Mouse (Mus musculus): ENCODE data around the gene P2rx1.

Gene P2rx1

GRCm38 (mm10) chr11:73018471-73019146 lies 19.7 kb downstream of the P2rx1 start, which contains the start of gene Camkk1:
TSS of gene Camkk1 (plus strand) at chr11:73019008.
- in situ Hi-C loops (cut with MboI; ENCODE audit: unreplicated experiment in 2 of 2): loop anchor here in 1 of 2 experiments (25.0 kb wide), 1 partner anchor 681 kb away; no protein-coding TSS in a partner anchor

GRCm38 (mm10) chr11:73019147-73019795 lies 20.4 kb downstream of the P2rx1 start:
- in situ Hi-C loops (cut with MboI; ENCODE audit: unreplicated experiment in 2 of 2): loop anchor here in 1 of 2 experiments (25.0 kb wide), 1 partner anchor 682 kb away; no protein-coding TSS in a partner anchor

DNA sequence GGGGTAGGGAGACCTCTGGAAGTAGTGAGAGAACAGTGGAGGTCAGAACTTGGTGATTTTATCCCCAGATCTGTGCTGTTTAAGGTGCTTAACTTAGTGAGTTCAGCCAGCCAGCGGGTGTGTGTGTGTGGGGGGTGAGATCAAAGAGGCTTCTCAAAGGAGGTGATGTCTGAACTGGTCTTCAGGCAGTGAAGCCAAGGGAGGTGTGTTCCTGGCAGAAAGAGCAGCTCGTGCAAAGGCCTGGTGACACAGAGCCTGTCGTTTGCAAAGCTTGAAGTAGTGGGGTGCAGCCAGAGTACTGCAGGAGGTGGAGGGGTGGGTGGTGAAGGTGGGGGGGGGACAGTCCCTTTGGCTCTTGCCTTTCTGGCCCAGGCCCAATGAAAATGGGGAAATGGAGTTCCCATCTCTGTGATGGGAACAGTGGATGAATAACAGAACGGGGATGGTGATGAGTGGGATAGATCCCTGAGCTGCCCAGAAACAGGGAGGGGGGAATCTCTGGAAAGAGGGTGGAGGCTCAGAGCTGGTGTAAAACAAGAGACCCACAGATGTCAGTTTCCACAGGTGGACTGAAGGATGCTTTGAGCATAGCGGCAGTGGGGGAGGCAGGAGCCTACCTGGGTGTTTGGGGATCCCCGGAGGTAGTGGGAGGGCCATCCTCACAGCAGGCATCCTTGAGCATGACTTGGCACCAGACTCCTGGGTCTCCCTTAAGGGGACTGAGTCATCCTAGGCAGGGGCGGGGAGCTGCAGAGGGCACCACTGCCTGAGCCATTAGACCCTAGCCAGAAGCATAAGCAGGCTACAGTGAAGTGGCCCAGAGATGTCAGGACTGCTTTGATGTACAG lies 22.3 kb downstream of the P2rx1 start:
- in situ Hi-C loops (cut with MboI; ENCODE audit: unreplicated experiment in 2 of 2): loop anchor here in 1 of 2 experiments (25.0 kb wide), 1 partner anchor 684 kb away; no protein-coding TSS in a partner anchor

DNA sequence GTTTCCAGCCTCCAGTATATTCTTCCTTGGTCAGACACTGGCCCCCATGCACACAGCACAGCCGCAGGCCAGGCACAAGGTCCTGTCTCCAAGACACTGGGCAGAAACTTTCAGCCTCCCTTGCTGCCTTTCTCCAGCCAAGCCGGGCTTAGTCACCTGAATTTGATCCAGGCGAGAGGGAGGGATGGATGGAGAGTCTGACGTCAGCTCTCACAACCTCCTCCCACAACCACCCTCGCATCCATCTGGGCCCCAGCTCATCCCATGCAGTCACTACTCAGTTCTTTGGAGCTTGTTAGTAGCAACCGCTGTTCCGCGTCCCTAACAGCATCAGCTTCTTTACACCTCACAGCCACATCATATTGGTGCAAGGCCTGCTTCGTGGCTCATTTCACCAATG lies 24.2 kb downstream of the P2rx1 start:
- in situ Hi-C loops (cut with MboI; ENCODE audit: unreplicated experiment in 2 of 2): loop anchor here in 1 of 2 experiments (25.0 kb wide), 1 partner anchor 686 kb away; no protein-coding TSS in a partner anchor

GRCm38 (mm10) chr11:73023827-73024226 lies 24.9 kb downstream of the P2rx1 start:
- in situ Hi-C loops (cut with MboI; ENCODE audit: unreplicated experiment in 2 of 2): loop anchor here in 1 of 2 experiments (25.0 kb wide), 1 partner anchor 687 kb away; no protein-coding TSS in a partner anchor

GRCm38 (mm10) chr11:73024236-73024904 lies 25.5 kb downstream of the P2rx1 start:
- in situ Hi-C loops (cut with MboI; ENCODE audit: unreplicated experiment in 2 of 2): loop anchor here in 1 of 2 experiments (25.0 kb wide), 1 partner anchor 687 kb away; no protein-coding TSS in a partner anchor

DNA sequence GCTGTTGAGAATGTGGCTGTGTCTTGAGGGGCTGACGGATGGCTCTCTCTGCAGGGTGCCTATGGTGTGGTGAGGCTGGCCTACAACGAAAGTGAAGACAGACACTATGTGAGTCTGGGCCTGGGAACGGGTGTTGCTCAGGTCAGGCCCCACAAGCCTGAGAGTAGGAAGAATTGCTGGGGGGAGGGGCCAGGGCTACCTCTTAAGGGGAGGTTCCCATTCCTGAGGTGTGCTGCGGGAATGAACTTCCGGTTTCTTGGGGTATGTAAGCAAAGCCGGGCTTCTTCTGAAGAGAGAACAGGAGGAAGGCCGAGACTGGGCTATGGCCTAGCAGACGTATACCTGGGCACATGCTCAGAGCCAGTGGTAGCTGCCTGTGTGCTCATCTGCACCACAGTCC lies 28.1 kb downstream of the P2rx1 start:
- in situ Hi-C loops (cut with MboI; ENCODE audit: unreplicated experiment in 2 of 2): loop anchor here (25.0 kb wide), 2 partner anchors 590 to 815 kb away; partner anchors contain the start of genes 4933427D14Rik (in 1 of the 2), Ggt6 (in 1 of the 2), Gm43951 (in 1 of the 2) and Med31 (in 1 of the 2)

GRCm38 (mm10) chr11:73030821-73031498 lies 32.1 kb downstream of the P2rx1 start:
- in situ Hi-C loops (cut with MboI; ENCODE audit: unreplicated experiment in 2 of 2): loop anchor here (25.0 kb wide), 2 partner anchors 594 to 819 kb away; partner anchors contain the start of genes 4933427D14Rik (in 1 of the 2), Ggt6 (in 1 of the 2), Gm43951 (in 1 of the 2) and Med31 (in 1 of the 2)

- in situ Hi-C loops (cut with MboI; ENCODE audit: unreplicated experiment in 2 of 2): loop anchor here (25.0 kb wide), 2 partner anchors 594 to 819 kb away; partner anchors contain the start of genes 4933427D14Rik (in 1 of the 2), Ggt6 (in 1 of the 2), Gm43951 (in 1 of the 2) and Med31 (in 1 of the 2)
These were observed 32.6 kb downstream of the P2rx1 start for GRCm38 (mm10) chr11:73031536-73031935.

GRCm38 (mm10) chr11:73036077-73036476 lies 37.2 kb downstream of the P2rx1 start:
- in situ Hi-C loops (cut with MboI; ENCODE audit: unreplicated experiment in 2 of 2): loop anchor here (25.0 kb wide), 2 partner anchors 599 to 824 kb away; partner anchors contain the start of genes 4933427D14Rik (in 1 of the 2), Ggt6 (in 1 of the 2), Gm43951 (in 1 of the 2) and Med31 (in 1 of the 2)

GRCm38 (mm10) chr11:73036889-73037288 lies 38.0 kb downstream of the P2rx1 start:
- in situ Hi-C loops (cut with MboI; ENCODE audit: unreplicated experiment in 2 of 2): loop anchor here (25.0 kb wide), 2 partner anchors 600 to 825 kb away; partner anchors contain the start of genes 4933427D14Rik (in 1 of the 2), Ggt6 (in 1 of the 2), Gm43951 (in 1 of the 2) and Med31 (in 1 of the 2)

GRCm38 (mm10) chr11:73037691-73038090 lies 38.8 kb downstream of the P2rx1 start:
- in situ Hi-C loops (cut with MboI; ENCODE audit: unreplicated experiment in 2 of 2): loop anchor here (25.0 kb wide), 2 partner anchors 600 to 825 kb away; partner anchors contain the start of genes 4933427D14Rik (in 1 of the 2), Ggt6 (in 1 of the 2), Gm43951 (in 1 of the 2) and Med31 (in 1 of the 2)

GRCm38 (mm10) chr11:73039102-73039799 lies 40.3 kb downstream of the P2rx1 start:
- in situ Hi-C loops (cut with MboI; ENCODE audit: unreplicated experiment in 2 of 2): loop anchor here (25.0 kb wide), 2 partner anchors 602 to 827 kb away; partner anchors contain the start of genes 4933427D14Rik (in 1 of the 2), Ggt6 (in 1 of the 2), Gm43951 (in 1 of the 2) and Med31 (in 1 of the 2)

GRCm38 (mm10) chr11:73044229-73044755 lies 45.4 kb downstream of the P2rx1 start:
- in situ Hi-C loops (cut with MboI; ENCODE audit: unreplicated experiment in 2 of 2): loop anchor here (5.0 to 25.0 kb wide), 4 partner anchors 37 to 1331 kb away; partner anchors contain the start of genes 4933427D14Rik (in 1 of the 2), Ggt6 (in 1 of the 2), Gm43951 (in 1 of the 2) and Med31 (in 1 of the 2)

- in situ Hi-C loops (cut with MboI; ENCODE audit: unreplicated experiment in 2 of 2): loop anchor here (5.0 to 25.0 kb wide), 5 partner anchors 32 to 1330 kb away; partner anchors contain the start of genes 4933427D14Rik (in 1 of the 2), Ggt6 (in 1 of the 2), Gm43951 (in 1 of the 2) and Med31 (in 1 of the 2)
These were observed 45.9 kb downstream of the P2rx1 start for GRCm38 (mm10) chr11:73044789-73045188.

GRCm38 (mm10) chr11:73047542-73047996 lies 48.7 kb downstream of the P2rx1 start, which contains the start of gene Ncbp3:
TSS of gene Ncbp3 (plus strand) at chr11:73047783.
- in situ Hi-C loops (cut with MboI; ENCODE audit: unreplicated experiment in 2 of 2): loop anchor here (5.0 to 25.0 kb wide), 4 partner anchors 35 to 1327 kb away; partner anchors contain the start of genes 4933427D14Rik (in 1 of the 2), Ggt6 (in 1 of the 2), Gm43951 (in 1 of the 2) and Med31 (in 1 of the 2)
